Mouse (Mus musculus): ENCODE data around the gene Mylk.

DNA sequence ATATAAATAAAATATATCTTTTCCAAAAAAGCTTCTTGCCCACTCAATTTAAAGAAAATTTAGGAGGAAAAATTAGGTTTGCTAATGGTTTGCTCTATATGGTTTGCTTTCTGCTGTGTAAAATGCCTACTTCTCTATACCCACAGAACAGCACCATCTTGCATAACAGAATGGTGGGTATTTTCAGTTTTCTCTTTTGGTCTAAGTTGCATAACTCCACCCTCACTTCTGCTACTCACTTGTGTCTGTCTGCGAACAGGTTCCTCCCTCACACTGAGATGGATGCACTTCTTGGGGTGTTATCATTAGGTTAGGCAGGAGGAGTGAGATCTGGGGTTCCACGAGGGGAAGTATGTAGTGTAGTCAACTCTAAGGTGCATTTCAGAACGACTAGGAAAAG is 68.6 kb downstream of the Mylk start:
- TF ChIP-seq EP300 (IDR thresholded peaks at IDR 0.05; ENCODE audit: insufficient read depth, low read depth, low read length): no peak
- no peak for TF ChIP-seq CTCF (IDR thresholded peaks at IDR 0.05)
- no peak for TF ChIP-seq POLR2A (IDR thresholded peaks at IDR 0.05; ENCODE audit: insufficient read depth, low read depth, low read length)
